Mouse (Mus musculus): ENCODE data around the gene Gm3149. TPM values are rescaled to one million over a fixed set of nuclear protein-coding genes. Genes with fewer than 3 reads are reported as not detected.
"Not testable (repeated sequence)": the region's sequence is repeated elsewhere in the genome, so short reads cannot be mapped to it uniquely, and the experiment has no call there.

The Gm3149 gene
- polyA plus RNA-seq (2014; fragmentation: Nextera tagmentation; extraction: Ambion mirVana): not detected in 2 replicates

GRCm38 (mm10) chr14:4316983-4317382 is at the start of gene Gm3149:
Gene Gm3149, plus strand, starts transcription at chr14:4317283.
- DNase-seq (ENCODE audit: low spot score); H3K4me3 ChIP-seq (ENCODE audit: low read depth, low read length); H3K9me3 ChIP-seq (ENCODE audit: control insufficient read depth, low read length); ATAC-seq (ENCODE audit: low FRiP score); H3K27me3 ChIP-seq (ENCODE audit: control insufficient read depth, insufficient read depth, low read length); H3K4me2 ChIP-seq (replicated peaks; ENCODE audit: low read depth, low read length); H3K36me3 ChIP-seq (ENCODE audit: control insufficient read depth, insufficient read depth, low read length); H3K4me1 ChIP-seq (replicated peaks; ENCODE audit: control insufficient read depth, insufficient read depth, low read length); H3K9ac ChIP-seq (ENCODE audit: low read depth, low read length); H3K27ac ChIP-seq (ENCODE audit: low read depth, low read length): not testable (repeated sequence)
- WGBS: no CpG with 5 or more reads among the region's 1 CpGs

GRCm38 (mm10) chr14:4269238-4269950 is 47.7 kb upstream of the Gm3149 start:
- not testable (repeated sequence) for H3K4me3 ChIP-seq (ENCODE audit: low read depth, low read length); H3K9ac ChIP-seq (ENCODE audit: low read depth, low read length); H3K36me3 ChIP-seq (ENCODE audit: control insufficient read depth, insufficient read depth, low read length); H3K4me2 ChIP-seq (replicated peaks; ENCODE audit: low read depth, low read length); ATAC-seq (ENCODE audit: low FRiP score); H3K9me3 ChIP-seq (ENCODE audit: control insufficient read depth, low read length); H3K4me1 ChIP-seq (replicated peaks; ENCODE audit: control insufficient read depth, insufficient read depth, low read length); DNase-seq (ENCODE audit: low spot score); H3K27me3 ChIP-seq (ENCODE audit: control insufficient read depth, insufficient read depth, low read length); H3K27ac ChIP-seq (ENCODE audit: low read depth, low read length)
- 85% methylated on average over 2 of the region's 2 CpGs for WGBS

- H3K36me3 ChIP-seq (ENCODE audit: control insufficient read depth, insufficient read depth, low read length); H3K27me3 ChIP-seq (ENCODE audit: control insufficient read depth, insufficient read depth, low read length); H3K4me1 ChIP-seq (replicated peaks; ENCODE audit: control insufficient read depth, insufficient read depth, low read length); H3K9me3 ChIP-seq (ENCODE audit: control insufficient read depth, low read length); DNase-seq (ENCODE audit: low spot score); H3K4me2 ChIP-seq (replicated peaks; ENCODE audit: low read depth, low read length); H3K4me3 ChIP-seq (ENCODE audit: low read depth, low read length); H3K27ac ChIP-seq (ENCODE audit: low read depth, low read length); H3K9ac ChIP-seq (ENCODE audit: low read depth, low read length); ATAC-seq (ENCODE audit: low FRiP score): not testable (repeated sequence)
- WGBS: 82% methylated on average over 2 of the region's 3 CpGs
Observed at GRCm38 (mm10) chr14:4279828-4280227, 37.3 kb upstream of the Gm3149 start.

GRCm38 (mm10) chr14:4334476-4335080 is 17.5 kb downstream of the Gm3149 start, which contains the start of gene 2610042L04Rik:
Gene 2610042L04Rik, plus strand, starts transcription at chr14:4334763.
- Histone ChIP-seq H3K4me3 (ENCODE audit: low read depth, low read length) (peak within 1 kb of the TSS; percentile 36), H3K4me2 (replicated peaks; ENCODE audit: low read depth, low read length) (peak within 1 kb of the TSS; percentile 50), H3K9ac (ENCODE audit: low read depth, low read length) (peak within 1 kb of the TSS; percentile 7; the same call in 1 of the 2 replicates)
- DNase-seq (ENCODE audit: low spot score): peak; percentile 27
- not testable (repeated sequence) for H3K27me3 ChIP-seq (ENCODE audit: control insufficient read depth, insufficient read depth, low read length); H3K9me3 ChIP-seq (ENCODE audit: control insufficient read depth, low read length); H3K27ac ChIP-seq (ENCODE audit: low read depth, low read length); H3K4me1 ChIP-seq (replicated peaks; ENCODE audit: control insufficient read depth, insufficient read depth, low read length); H3K36me3 ChIP-seq (ENCODE audit: control insufficient read depth, insufficient read depth, low read length); ATAC-seq (ENCODE audit: low FRiP score)
- WGBS: under 1% methylated on average over 17 of the region's 48 CpGs

- not testable (repeated sequence) for H3K4me3 ChIP-seq (ENCODE audit: low read depth, low read length); H3K9me3 ChIP-seq (ENCODE audit: control insufficient read depth, low read length); H3K9ac ChIP-seq (ENCODE audit: low read depth, low read length); DNase-seq (ENCODE audit: low spot score); H3K4me1 ChIP-seq (replicated peaks; ENCODE audit: control insufficient read depth, insufficient read depth, low read length); H3K27me3 ChIP-seq (ENCODE audit: control insufficient read depth, insufficient read depth, low read length); H3K27ac ChIP-seq (ENCODE audit: low read depth, low read length); H3K4me2 ChIP-seq (replicated peaks; ENCODE audit: low read depth, low read length); ATAC-seq (ENCODE audit: low FRiP score); H3K36me3 ChIP-seq (ENCODE audit: control insufficient read depth, insufficient read depth, low read length)
- 6% methylated on average over 7 of the region's 8 CpGs for WGBS
Observed at GRCm38 (mm10) chr14:4335506-4335905, 18.4 kb downstream of the Gm3149 start.

GRCm38 (mm10) chr14:4368991-4369390 is 51.9 kb downstream of the Gm3149 start:
- H3K4me2 ChIP-seq (replicated peaks; ENCODE audit: low read depth, low read length); H3K27me3 ChIP-seq (ENCODE audit: control insufficient read depth, insufficient read depth, low read length); ATAC-seq (ENCODE audit: low FRiP score); H3K9ac ChIP-seq (ENCODE audit: low read depth, low read length); H3K36me3 ChIP-seq (ENCODE audit: control insufficient read depth, insufficient read depth, low read length); H3K9me3 ChIP-seq (ENCODE audit: control insufficient read depth, low read length); H3K4me1 ChIP-seq (replicated peaks; ENCODE audit: control insufficient read depth, insufficient read depth, low read length); H3K4me3 ChIP-seq (ENCODE audit: low read depth, low read length); H3K27ac ChIP-seq (ENCODE audit: low read depth, low read length); DNase-seq (ENCODE audit: low spot score): not testable (repeated sequence)
- WGBS: 86% methylated on average over 3 of the region's 3 CpGs

- H3K27me3 ChIP-seq (ENCODE audit: control insufficient read depth, insufficient read depth, low read length); DNase-seq (ENCODE audit: low spot score): not testable (repeated sequence)
- 87% methylated on average over 3 of the region's 3 CpGs for WGBS
Observed at GRCm38 (mm10) chr14:4369691-4370090, 52.6 kb downstream of the Gm3149 start.

More at GRCm38 (mm10) chr14:4369691-4370090, 52.6 kb downstream of the Gm3149 start:
- not testable (repeated sequence) for H3K4me1 ChIP-seq (replicated peaks; ENCODE audit: control insufficient read depth, insufficient read depth, low read length); H3K4me2 ChIP-seq (replicated peaks; ENCODE audit: low read depth, low read length); H3K9ac ChIP-seq (ENCODE audit: low read depth, low read length); H3K9me3 ChIP-seq (ENCODE audit: control insufficient read depth, low read length); H3K36me3 ChIP-seq (ENCODE audit: control insufficient read depth, insufficient read depth, low read length); H3K4me3 ChIP-seq (ENCODE audit: low read depth, low read length); H3K27ac ChIP-seq (ENCODE audit: low read depth, low read length); ATAC-seq (ENCODE audit: low FRiP score)
